Mouse (Mus musculus) neural tube, embryonic 11.5 days (tissue): ENCODE results near the gene Ugt3a1. TPM values are rescaled to one million over a fixed set of nuclear protein-coding genes. Genes with fewer than 3 reads are reported as not detected.
"Not testable (repeated sequence)": the region's sequence is repeated elsewhere in the genome, so short reads cannot be mapped to it uniquely, and the experiment has no call there.

Experiments
- ATAC-seq: fragments of 200-750 bp; cut with Nextera tagmentation; 2 replicates; pipeline ENCODE4 v1.8.0; 2017; ENCODE audit warnings: moderate number of reproducible peaks, mild to moderate bottlenecking, moderate TSS enrichment, moderate library complexity; ENCODE audit not compliant: insufficient read depth, low FRiP score, low TSS enrichment
- DNase-seq: peaks from one replicate; pipeline ENCODE4 v3.0.0-alpha.2; 2015; ENCODE audit warnings: low spot score
- H3K27ac ChIP-seq: fragments of 300-500 bp; sonication (generic); 2 replicates; pipeline ENCODE4 v1.5.1; 2014; ENCODE audit warnings: low read depth, mild to moderate bottlenecking, low read length
- H3K27me3 ChIP-seq: fragments of 300-500 bp; sonication (generic); 2 replicates; pipeline ENCODE4 v1.6.1; 2014; ENCODE audit warnings: mild to moderate bottlenecking, low read length, mixed read lengths; ENCODE audit not compliant: control insufficient read depth, insufficient read depth
- H3K36me3 ChIP-seq: fragments of 300-500 bp; sonication (generic); 2 replicates; pipeline ENCODE4 v1.6.1; 2014; ENCODE audit warnings: mild to moderate bottlenecking, low read length, moderate library complexity, mixed read lengths; ENCODE audit not compliant: control insufficient read depth, insufficient read depth
- H3K4me1 ChIP-seq: fragments of 300-500 bp; sonication (generic); 2 replicates; pipeline ENCODE4 v1.6.1; 2014; ENCODE audit warnings: low read length, mixed read lengths; ENCODE audit not compliant: control insufficient read depth, insufficient read depth
- H3K4me2 ChIP-seq: fragments of 300-500 bp; sonication (generic); 2 replicates; pipeline ENCODE4 v1.6.1; 2014; ENCODE audit warnings: low read depth, mild to moderate bottlenecking, moderate library complexity
- H3K4me3 ChIP-seq: fragments of 300-500 bp; sonication (generic); 2 replicates; pipeline ENCODE4 v1.5.1; 2014; ENCODE audit warnings: low read depth, low read length
- H3K9ac ChIP-seq: fragments of 300-500 bp; sonication (generic); 2 replicates; pipeline ENCODE4 v1.6.1; 2014; ENCODE audit warnings: mild to moderate bottlenecking, low read length
- H3K9me3 ChIP-seq: fragments of 300-500 bp; sonication (generic); 2 replicates; pipeline ENCODE4 v1.6.1; 2016; ENCODE audit warnings: low read length; ENCODE audit not compliant: control insufficient read depth
- WGBS: fragments of 180-500 bp; shearing (Covaris S2); extraction: QIAGEN DNeasy Blood & Tissue Kit; methylation state at CpG from one replicate; pipeline ENCODE4 v1.1.7; 2014; 5-methylcytosine and 5-hydroxymethylcytosine counted together
- polyA plus RNA-seq: library from polyadenylated mRNA; unstranded; fragments of >200 nt; fragmentation: Nextera tagmentation; extraction: Ambion mirVana; gene quantifications from 2 replicates; pipeline ENCODE4 v1.2.1, GENCODE M21; 2014

Gene Ugt3a1
- polyA plus RNA-seq, result not detected in 2 replicates

- no peak within 1 kb of the TSS for H3K27ac ChIP-seq
- ATAC-seq (no peak), DNase-seq (no peak)
- no peak within 1 kb of the TSS for H3K9ac ChIP-seq
- no peak within 1 kb of the TSS for H3K4me3 ChIP-seq
- H3K4me1 ChIP-seq, result no peaks in the 10 kb centered on the region
- no peaks in the 10 kb centered on the region for H3K36me3 ChIP-seq
- 94% methylated on average over 6 of the region's 6 CpGs for WGBS
- no peaks in the 10 kb centered on the region for H3K9me3 ChIP-seq
- no peaks in the 10 kb centered on the region for H3K27me3 ChIP-seq
- H3K4me2 ChIP-seq, result no peak within 1 kb of the TSS
Observed at GRCm38 (mm10) chr15:9276838-9277295, at the start of gene Ugt3a1. Ugt3a1 (plus strand) TSS chr15:9276888.

GRCm38 (mm10) chr15:9230917-9231316 lies 45.8 kb upstream of the Ugt3a1 start:
- not testable (repeated sequence) for H3K4me1 ChIP-seq, H3K27me3 ChIP-seq, H3K9me3 ChIP-seq, H3K4me3 ChIP-seq, ATAC-seq, H3K36me3 ChIP-seq, DNase-seq, H3K9ac ChIP-seq, H3K4me2 ChIP-seq, H3K27ac ChIP-seq
- WGBS, result 87% methylated on average over 4 of the region's 4 CpGs

GRCm38 (mm10) chr15:9246345-9246744 lies 30.3 kb upstream of the Ugt3a1 start:
- Histone ChIP-seq H3K27ac (no peak overlapping the region), H3K4me2 (no peak overlapping the region), H3K36me3 (no peaks in the 10 kb centered on the region), H3K9me3 (no peaks in the 10 kb centered on the region), H3K27me3 (no peaks in the 10 kb centered on the region), H3K9ac (no peak overlapping the region), H3K4me3 (no peak overlapping the region), H3K4me1 (no peaks in the 10 kb centered on the region)
- DNase-seq (no peak), ATAC-seq (no peak)

- no peak overlapping the region for H3K27ac ChIP-seq
- no peak overlapping the region for H3K9ac ChIP-seq
- H3K9me3 ChIP-seq, result no peaks in the 10 kb centered on the region
- 93% methylated on average over 3 of the region's 3 CpGs for WGBS
- no peaks in the 10 kb centered on the region for H3K4me1 ChIP-seq
- ATAC-seq (no peak), DNase-seq (no peak)
- H3K4me2 ChIP-seq, result no peak overlapping the region
- H3K27me3 ChIP-seq, result no peaks in the 10 kb centered on the region
- H3K36me3 ChIP-seq, result no peaks in the 10 kb centered on the region
- no peak overlapping the region for H3K4me3 ChIP-seq
Observed at GRCm38 (mm10) chr15:9252891-9253290, 23.8 kb upstream of the Ugt3a1 start.

GRCm38 (mm10) chr15:9260621-9261020 lies 16.1 kb upstream of the Ugt3a1 start:
- ATAC-seq, result no peak
- H3K4me2 ChIP-seq, result no peak overlapping the region
- no peak overlapping the region for H3K27ac ChIP-seq
- no peaks in the 10 kb centered on the region for H3K27me3 ChIP-seq
- H3K9ac ChIP-seq, result no peak overlapping the region
- no peaks in the 10 kb centered on the region for H3K4me1 ChIP-seq
- DNase-seq, result no peak
- H3K4me3 ChIP-seq, result no peak overlapping the region
- 84% methylated on average over 3 of the region's 3 CpGs for WGBS
- H3K9me3 ChIP-seq, result no peaks in the 10 kb centered on the region
- no peaks in the 10 kb centered on the region for H3K36me3 ChIP-seq

- Histone ChIP-seq H3K4me1 (no peaks in the 10 kb centered on the region), H3K36me3 (no peaks in the 10 kb centered on the region), H3K4me2 (no peak overlapping the region), H3K9ac (no peak overlapping the region), H3K9me3 (no peaks in the 10 kb centered on the region), H3K27ac (no peak overlapping the region), H3K27me3 (no peaks in the 10 kb centered on the region), H3K4me3 (no peak overlapping the region)
- ATAC-seq (no peak), DNase-seq (no peak)
- 83% methylated on average over 7 of the region's 7 CpGs for WGBS
Observed at GRCm38 (mm10) chr15:9271876-9272275, 4.8 kb upstream of the Ugt3a1 start.

GRCm38 (mm10) chr15:9279026-9279425 lies 2.3 kb downstream of the Ugt3a1 start:
- Histone ChIP-seq H3K9ac (no peak overlapping the region), H3K4me1 (no peaks in the 10 kb centered on the region), H3K4me2 (no peak overlapping the region), H3K36me3 (no peaks in the 10 kb centered on the region), H3K4me3 (no peak overlapping the region), H3K27me3 (no peaks in the 10 kb centered on the region), H3K9me3 (no peaks in the 10 kb centered on the region), H3K27ac (no peak overlapping the region)
- 80% methylated on average over 3 of the region's 3 CpGs for WGBS
- no peak for ATAC-seq
- no peak for DNase-seq

- WGBS, result 90% methylated on average over 3 of the region's 3 CpGs
- ATAC-seq (no peak), DNase-seq (no peak)
- no peaks in the 10 kb centered on the region for H3K27me3 ChIP-seq
- H3K36me3 ChIP-seq, result no peaks in the 10 kb centered on the region
- H3K4me3 ChIP-seq, result no peak overlapping the region
- H3K4me2 ChIP-seq, result no peak overlapping the region
- no peak overlapping the region for H3K27ac ChIP-seq
- H3K9ac ChIP-seq, result no peak overlapping the region
- H3K4me1 ChIP-seq, result no peaks in the 10 kb centered on the region
- H3K9me3 ChIP-seq, result no peaks in the 10 kb centered on the region
Observed at GRCm38 (mm10) chr15:9279596-9279995, 2.9 kb downstream of the Ugt3a1 start.

GRCm38 (mm10) chr15:9283165-9283564 lies 6.5 kb downstream of the Ugt3a1 start:
- no peak overlapping the region for H3K27ac ChIP-seq
- ATAC-seq, result no peak
- no peak overlapping the region for H3K4me3 ChIP-seq
- H3K4me2 ChIP-seq, result no peak overlapping the region
- no peak overlapping the region for H3K9ac ChIP-seq
- H3K36me3 ChIP-seq, result no peaks in the 10 kb centered on the region
- no peak for DNase-seq
- no peaks in the 10 kb centered on the region for H3K9me3 ChIP-seq
- H3K4me1 ChIP-seq, result no peaks in the 10 kb centered on the region
- H3K27me3 ChIP-seq, result no peaks in the 10 kb centered on the region
- WGBS, result 88% methylated on average over 2 of the region's 2 CpGs
